Mouse (Mus musculus) myocyte (in vitro differentiated cells): ENCODE results near the gene Zfp64. TPM values are rescaled to one million over a fixed set of nuclear protein-coding genes. Genes with fewer than 3 reads are reported as not detected.

Source experiments
- H3K27me3 ChIP-seq: one replicate; pipeline ENCODE4 v1.6.1; 2011; ENCODE audit not compliant: control insufficient read depth, insufficient read depth, insufficient read length
- H3K36me3 ChIP-seq: one replicate; pipeline ENCODE4 v1.6.1; 2011; ENCODE audit not compliant: control insufficient read depth, insufficient read depth
- H3K4me2 ChIP-seq: one replicate; pipeline ENCODE4 v1.6.1; 2011; ENCODE audit warnings: low read depth, control low read depth
- H3K4me3 ChIP-seq: one replicate; pipeline ENCODE4 v1.5.1; 2011; ENCODE audit warnings: mild to moderate bottlenecking, control low read depth, moderate library complexity
- H3K79me2 ChIP-seq: one replicate; pipeline ENCODE4 v1.6.1; 2011; ENCODE audit not compliant: control insufficient read depth, insufficient read depth
- H3ac ChIP-seq: one replicate; pipeline ENCODE4 v1.6.1; 2011; ENCODE audit not compliant: control insufficient read depth, insufficient read length
- CEBPB ChIP-seq: IDR thresholded peaks from 2 replicates; pipeline ENCODE4 v1.6.1; 2011; ENCODE audit warnings: mild to moderate bottlenecking, moderate library complexity; ENCODE audit not compliant: poor library complexity, insufficient read depth, severe bottlenecking
- E2F4 ChIP-seq: IDR thresholded peaks from one replicate; pipeline ENCODE4 v1.6.1; 2011; ENCODE audit warnings: mild to moderate bottlenecking, control low read depth, moderate library complexity; ENCODE audit not compliant: insufficient read depth
- MAX ChIP-seq: IDR thresholded peaks from one replicate; pipeline ENCODE4 v1.6.1; 2011; ENCODE audit warnings: low read depth, mild to moderate bottlenecking, control low read depth
- MYOD1 ChIP-seq, 3 experiments: IDR thresholded peaks; one replicate each; pipeline ENCODE4 v1.6.1; 2011; ENCODE audit warnings: control low read depth in 2 of 3, low read depth in 2 of 3, mild to moderate bottlenecking in 2 of 3, moderate library complexity in 1 of 3; ENCODE audit not compliant: insufficient read length in 2 of 3, control insufficient read depth in 1 of 3
- MYOG ChIP-seq, 3 experiments: IDR thresholded peaks; one replicate each; pipeline ENCODE4 v1.6.1; 2011; ENCODE audit warnings: control low read depth in 2 of 3, low read depth in 2 of 3, mild to moderate bottlenecking in 2 of 3; ENCODE audit not compliant: insufficient read length in 2 of 3, control insufficient read depth in 1 of 3, insufficient read depth in 1 of 3
- POLR2A ChIP-seq: IDR thresholded peaks from one replicate; pipeline ENCODE4 v1.6.1; 2011; ENCODE audit warnings: low read depth, mild to moderate bottlenecking, control low read depth, moderate library complexity; ENCODE audit not compliant: insufficient read length
- POLR2AphosphoS2 ChIP-seq: IDR thresholded peaks from one replicate; pipeline ENCODE4 v1.6.1; 2011; ENCODE audit warnings: low read depth, control low read depth; ENCODE audit not compliant: insufficient read length
- REST ChIP-seq: IDR thresholded peaks from one replicate; pipeline ENCODE4 v1.6.1; 2011; ENCODE audit warnings: mild to moderate bottlenecking, control low read depth, moderate library complexity; ENCODE audit not compliant: insufficient read depth, insufficient read length
- SRF ChIP-seq: IDR thresholded peaks from one replicate; pipeline ENCODE4 v1.6.1; 2011; ENCODE audit warnings: low read depth; ENCODE audit not compliant: control insufficient read depth, insufficient read length
- TCF12 ChIP-seq: IDR thresholded peaks from one replicate; pipeline ENCODE4 v1.6.1; 2011; ENCODE audit warnings: mild to moderate bottlenecking, control low read depth; ENCODE audit not compliant: poor library complexity, insufficient read depth, severe bottlenecking
- TCF3 ChIP-seq: IDR thresholded peaks from one replicate; pipeline ENCODE4 v1.6.1; 2011; ENCODE audit warnings: low read depth, control low read depth; ENCODE audit not compliant: insufficient read length
- USF1 ChIP-seq: IDR thresholded peaks from one replicate; pipeline ENCODE4 v1.6.1; 2011; ENCODE audit warnings: low read depth, mild to moderate bottlenecking, control low read depth, moderate library complexity
- polyA plus RNA-seq: library from polyadenylated mRNA; unstranded; fragments of >200 nt; fragmentation: generic; extraction: Trizol; gene quantifications from one replicate; pipeline ENCODE4 v1.2.1, GENCODE M21; 2012; ENCODE audit warnings: missing spikeins

Gene Zfp64
- polyA plus RNA-seq, 1 experiment: 22.6 TPM

DNA sequence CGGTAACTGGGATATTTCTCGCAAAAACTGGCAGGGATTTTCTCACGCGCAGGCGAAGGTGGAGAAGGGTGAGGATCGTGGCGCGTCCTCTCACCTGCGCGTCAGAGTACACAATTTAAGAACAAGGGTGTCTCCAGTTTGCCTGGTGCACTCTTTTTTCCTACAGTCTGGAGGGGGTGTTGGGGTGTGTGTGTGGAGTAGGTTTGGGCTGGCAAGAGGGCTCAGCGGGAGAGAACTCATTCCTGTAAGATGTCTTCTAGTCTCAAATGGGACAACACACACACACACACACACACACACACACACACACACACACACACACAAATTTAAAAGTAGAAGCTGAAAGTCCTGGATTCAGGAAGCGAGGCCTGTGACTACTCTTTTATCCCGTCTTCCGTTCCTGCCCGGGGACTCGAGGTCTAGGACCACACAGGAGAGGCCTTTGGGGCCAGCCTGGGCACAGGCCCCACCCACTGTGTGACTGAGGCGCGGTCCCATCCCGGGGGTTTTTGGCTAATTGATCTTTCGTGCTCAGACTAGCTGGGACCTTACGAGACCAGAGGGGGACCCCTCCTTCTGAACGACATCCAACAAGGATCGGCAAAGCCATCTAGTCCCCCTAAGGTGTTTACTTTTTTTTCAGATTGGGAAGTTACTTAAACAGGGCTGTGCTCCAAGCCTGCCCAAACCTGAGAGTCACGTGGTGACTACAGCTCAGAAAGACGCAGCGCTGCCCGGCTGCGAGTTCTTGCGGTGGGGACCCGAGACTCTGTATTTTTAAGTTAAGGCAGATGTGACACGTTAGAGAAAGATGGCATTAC, 42.3 kb downstream of the Zfp64 start:
- Histone ChIP-seq H3ac (no peak overlapping the region), H3K4me2 (no peak overlapping the region), H3K36me3 (no peaks in the 10 kb centered on the region), H3K27me3 (peaks cover 27% of the 10 kb centered on the region), H3K4me3 (no peak overlapping the region), H3K79me2 (no peaks in the 10 kb centered on the region)
- no peak for TF ChIP-seq MYOG (IDR thresholded peaks at IDR 0.05; ENCODE audit: control insufficient read depth in 1 of 3, insufficient read depth in 1 of 3, insufficient read length in 2 of 3, low read depth in 2 of 3)
- no peak for TF ChIP-seq TCF12
- TF ChIP-seq POLR2A: no peak
- TF ChIP-seq CEBPB: no peak
- no peak for TF ChIP-seq SRF
- no peak for TF ChIP-seq REST
- no peak for TF ChIP-seq MAX
- TF ChIP-seq TCF3: no peak
- no peak for TF ChIP-seq E2F4
- no peak for TF ChIP-seq USF1
- no peak for TF ChIP-seq MYOD1 (IDR thresholded peaks at IDR 0.05; ENCODE audit: control insufficient read depth in 1 of 3, insufficient read length in 2 of 3, low read depth in 2 of 3)
- TF ChIP-seq POLR2AphosphoS2: no peak

DNA sequence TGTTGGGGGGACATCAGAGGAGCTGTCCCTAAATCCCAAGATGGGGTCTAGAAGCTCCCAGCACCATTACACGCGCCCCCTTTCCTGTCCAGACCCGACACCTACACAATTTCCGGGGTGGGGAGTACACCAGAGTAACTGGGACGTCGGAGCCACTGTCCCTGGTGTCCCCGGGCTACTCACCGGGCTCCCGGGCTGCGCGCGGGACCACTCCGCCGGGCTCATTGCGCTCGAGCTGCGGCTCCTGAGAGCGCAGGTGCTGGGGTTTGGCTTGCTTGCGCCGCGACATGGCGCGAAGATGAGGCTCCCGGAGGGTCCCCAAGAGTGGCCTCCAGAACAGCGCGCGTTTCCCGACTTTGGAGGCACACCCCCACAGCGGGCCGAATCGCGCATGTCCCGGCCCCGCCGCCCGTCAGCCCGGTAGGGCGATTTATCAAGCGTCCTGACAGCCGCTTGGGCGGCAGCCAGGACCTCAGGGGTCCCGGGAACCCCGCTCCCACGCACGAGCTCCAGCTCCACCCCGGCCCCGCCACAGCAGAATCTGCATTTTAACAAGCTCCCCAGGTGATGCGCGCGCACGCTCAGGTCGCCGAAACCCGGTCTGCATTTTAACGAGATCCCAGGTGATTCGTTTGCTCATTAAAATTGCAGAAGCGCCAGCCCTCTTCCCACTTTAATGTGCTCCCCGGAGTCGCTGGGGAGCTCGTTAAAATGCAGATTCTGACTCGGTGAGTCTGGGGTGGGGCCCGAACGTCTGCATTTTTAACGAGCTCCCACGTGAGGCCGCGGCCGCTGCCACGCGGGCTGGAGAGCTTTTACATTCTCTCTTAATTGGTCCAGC, 43.1 kb downstream of the Zfp64 start:
- TF ChIP-seq E2F4 (no peak), TCF12 (no peak), MAX (no peak), USF1 (no peak), MYOD1 (IDR thresholded peaks at IDR 0.05; ENCODE audit: control insufficient read depth in 1 of 3, insufficient read length in 2 of 3, low read depth in 2 of 3) (no peak)
- H3K36me3 ChIP-seq: no peaks in the 10 kb centered on the region
- no peak overlapping the region for H3K4me3 ChIP-seq
- no peak overlapping the region for H3ac ChIP-seq
- H3K4me2 ChIP-seq: no peak overlapping the region
- H3K27me3 ChIP-seq: peaks cover 27% of the 10 kb centered on the region
- H3K79me2 ChIP-seq: no peaks in the 10 kb centered on the region

DNA sequence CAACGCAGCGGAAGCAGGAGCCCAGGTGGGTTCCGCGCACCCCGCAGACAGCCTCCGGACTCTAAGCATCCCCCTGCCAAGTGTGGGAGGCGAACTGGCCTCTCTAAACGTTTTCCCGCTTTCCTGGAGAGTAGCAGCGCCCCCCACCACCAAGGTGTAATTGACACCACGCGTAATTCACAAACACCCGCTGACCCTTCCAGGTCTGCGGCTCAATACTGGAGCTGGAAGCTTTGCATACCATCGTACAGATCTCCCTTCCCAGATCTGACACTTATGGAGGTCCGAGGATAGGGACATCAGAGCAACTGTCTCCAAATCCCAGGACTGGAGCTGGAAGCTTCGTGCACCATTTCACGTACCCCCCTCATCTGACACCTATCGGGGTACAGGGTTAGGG, 43.9 kb downstream of the Zfp64 start:
- no peaks in the 10 kb centered on the region for H3K36me3 ChIP-seq
- H3K79me2 ChIP-seq: no peaks in the 10 kb centered on the region
- H3ac ChIP-seq: no peak overlapping the region
- H3K4me2 ChIP-seq: no peak overlapping the region
- H3K4me3 ChIP-seq: no peak overlapping the region
- H3K27me3 ChIP-seq: peaks cover 27% of the 10 kb centered on the region
- TF ChIP-seq MAX: no peak
- TF ChIP-seq TCF3: no peak
- no peak for TF ChIP-seq CEBPB
- no peak for TF ChIP-seq TCF12
- no peak for TF ChIP-seq E2F4
- TF ChIP-seq POLR2A: no peak
- no peak for TF ChIP-seq SRF
- no peak for TF ChIP-seq POLR2AphosphoS2
- TF ChIP-seq USF1: no peak
- no peak for TF ChIP-seq MYOG (IDR thresholded peaks at IDR 0.05; ENCODE audit: control insufficient read depth in 1 of 3, insufficient read depth in 1 of 3, insufficient read length in 2 of 3, low read depth in 2 of 3)
- TF ChIP-seq MYOD1 (IDR thresholded peaks at IDR 0.05; ENCODE audit: control insufficient read depth in 1 of 3, insufficient read length in 2 of 3, low read depth in 2 of 3): no peak
- no peak for TF ChIP-seq REST

DNA sequence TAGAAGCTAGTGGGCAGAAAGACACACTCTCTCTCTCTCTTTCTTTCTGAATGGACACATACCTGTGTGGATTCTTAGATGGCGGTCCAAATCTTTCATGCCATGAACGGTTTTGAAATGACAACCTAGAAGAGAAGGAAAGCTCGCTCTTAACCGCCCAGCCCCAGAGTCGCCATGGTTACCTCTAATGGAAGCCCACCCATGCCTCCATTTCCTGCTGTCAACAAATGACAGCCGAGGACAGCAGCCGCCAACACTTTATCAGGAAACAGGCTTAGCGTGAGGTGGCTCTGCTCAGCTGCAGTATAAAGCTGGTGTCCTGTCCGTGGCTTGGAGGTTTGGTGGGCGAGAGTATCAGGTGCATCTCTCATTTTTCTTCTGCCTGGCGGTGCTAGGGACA, 49.4 kb downstream of the Zfp64 start:
- no peaks in the 10 kb centered on the region for H3K36me3 ChIP-seq
- H3K4me3 ChIP-seq: no peak overlapping the region
- no peak overlapping the region for H3ac ChIP-seq
- TF ChIP-seq CEBPB (no peak), MYOD1 (IDR thresholded peaks at IDR 0.05; ENCODE audit: control insufficient read depth in 1 of 3, insufficient read length in 2 of 3, low read depth in 2 of 3) (no peak), E2F4 (no peak), MYOG (IDR thresholded peaks at IDR 0.05; ENCODE audit: control insufficient read depth in 1 of 3, insufficient read depth in 1 of 3, insufficient read length in 2 of 3, low read depth in 2 of 3) (no peak), POLR2A (no peak), POLR2AphosphoS2 (no peak), REST (no peak)
- H3K4me2 ChIP-seq: no peak overlapping the region
- no peaks in the 10 kb centered on the region for H3K79me2 ChIP-seq
- H3K27me3 ChIP-seq: peaks cover 3% of the 10 kb centered on the region
